14 mouse cellular contexts compared by ENCODE assay signal in the genomic region with DNA sequence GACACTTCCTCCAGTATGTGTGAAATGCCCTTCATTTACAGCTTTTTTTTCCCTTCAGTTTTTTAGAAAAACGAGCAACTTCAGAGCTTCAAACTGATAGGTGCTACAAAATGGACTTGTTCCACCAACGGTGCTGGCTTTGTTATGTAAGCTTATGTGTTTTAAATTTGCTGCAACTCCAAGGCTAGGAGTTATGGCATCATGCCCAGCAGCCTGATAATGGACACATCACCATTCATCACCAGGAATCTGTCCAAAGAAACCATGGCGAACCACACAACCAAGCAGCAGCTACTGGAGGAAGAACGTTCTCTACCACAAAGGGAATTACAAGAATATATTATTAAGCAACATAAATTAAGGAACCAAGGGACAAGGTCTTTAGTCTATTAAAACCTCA. TPM values are rescaled to one million over a fixed set of nuclear protein-coding genes. Genes with fewer than 3 reads are reported as not detected.
DNase-seq lines count a peak whose midpoint lies in the region.
"Had no signal": no experiment of that assay in that cellular context is flagged by ENCODE, and none has a peak within 500 bp of the region (broad histone marks: within the 10 kb centered on the region; RNA-seq: fewer than 3 reads in every experiment).

No protein-coding gene starts in this region.

- peak; percentile 11 for DNase-seq in ovary, postnatal 36 days (ENCODE audit: low spot score)
- no peak for DNase-seq in ovary, postnatal 10 days (ENCODE audit: low spot score)
- peak; percentile 78 to 91 for DNase-seq in adrenal gland, adult (ENCODE audit: inconsistent age in 2 of 2, low spot score in 1 of 2)
- peak; percentile 69 for DNase-seq in adrenal gland, postnatal 10 days
- DNase-seq in brain, adult 2 months (ENCODE audit: low read depth, low spot score): peak; percentile 62
- DNase-seq in thymus, adult 18-20 months: no peak
- DNase-seq in cerebellum, adult 11-12 months: no peak
- DNase-seq: B cell, adult 2 months; cerebellum, adult 18-20 months; cerebellum, adult 9-11 months; cerebellum, postnatal 36 days; gastrocnemius, adult 2 months; gastrocnemius, postnatal 25 days; heart, postnatal 36 days had no signal

RNA-seq across cellular contexts. Expression of gene Selenok, which starts 39.1 kb away (rescaled TPM):
- 10 to 100 TPM; 67.8 to 89.2 TPM for total RNA-seq in adrenal gland, postnatal 10 days (2021)

RNA-seq across cellular contexts. Expression of gene Actr8, which starts 49.2 kb away (rescaled TPM):
- 10 to 100 TPM; 44.8 to 56.5 TPM for total RNA-seq in adrenal gland, postnatal 10 days (2021)

Comparison
In these comparisons a context has a peak if more than half of its experiments do, and no peak if none do; other contexts are left out.
1. DNase-seq: peak in ovary, postnatal 36 days (single experiment), adrenal gland, adult (2 of 2), adrenal gland, postnatal 10 days (single experiment) and brain, adult 2 months (single experiment); none in ovary, postnatal 10 days (single experiment), thymus, adult 18-20 months (0 of 2) and cerebellum, adult 11-12 months (single experiment).